Mouse (Mus musculus) gastrocnemius, adult 2 months (tissue): Measurements from ENCODE around the gene Psg26. TPM values are rescaled to one million over a fixed set of nuclear protein-coding genes. Genes with fewer than 3 reads are reported as not detected.
"Not testable (repeated sequence)": the region's sequence is repeated elsewhere in the genome, so short reads cannot be mapped to it uniquely, and the experiment has no call there.

Experiments
- DNase-seq: peaks from one replicate; pipeline ENCODE4 v3.0.0; 2022
- H3K27ac ChIP-seq: fragments of 200-600 bp; 2 replicates; pipeline ENCODE4 v1.8.1; 2022; ENCODE audit warnings: mild to moderate bottlenecking
- H3K4me3 ChIP-seq: fragments of 200-600 bp; 2 replicates; pipeline ENCODE4 v1.8.1; 2022; ENCODE audit warnings: mild to moderate bottlenecking, moderate library complexity
- CTCF ChIP-seq: fragments of 200-600 bp; IDR thresholded peaks from 2 replicates; pipeline ENCODE4 v1.8.1; 2022; ENCODE audit warnings: antibody characterized with exemption, mild to moderate bottlenecking, moderate library complexity
- intact Hi-C: fragments of 180-260 bp; cut with DNase I; formaldehyde crosslinking; loops from one replicate; pipeline ENCODE4 v1.15.1; 2025
- long read RNA-seq, 2 experiments: library from polyadenylated mRNA; stranded (forward); transcript quantifications; one replicate each; pipeline ENCODE4 v2.0.0; 2021
- total RNA-seq, 2 experiments: library from RNA; stranded (reverse); gene quantifications; 2 replicates each; pipeline ENCODE4 v1.2.3; 2021

Psg26 gene
- not detected for total RNA-seq
- long read RNA-seq, experiment 1 = 0 reads
- long read RNA-seq, experiment 2 = 0 reads

GRCm38 (mm10) chr7:18484077-18484476 lies at the start of gene Psg26:
TSS of gene Psg26 (minus strand) at chr7:18484177.
- no peak within 1 kb of the TSS for H3K4me3 ChIP-seq
- no peak for TF ChIP-seq CTCF
- no peak within 1 kb of the TSS for H3K27ac ChIP-seq
- intact Hi-C loops = no loop called here
- DNase-seq = no peak

- H3K27ac ChIP-seq = no peak overlapping the region
- DNase-seq = no peak
- H3K4me3 ChIP-seq = no peak overlapping the region
- intact Hi-C loops = no loop called here
- no peak for TF ChIP-seq CTCF
These were observed 49.4 kb upstream of the Psg26 start for GRCm38 (mm10) chr7:18533420-18533819.

GRCm38 (mm10) chr7:18532169-18532568 lies 48.2 kb upstream of the Psg26 start, which contains the start of gene Psg25:
TSS of gene Psg25 (minus strand) at chr7:18532269.
- no peak for TF ChIP-seq CTCF
- H3K4me3 ChIP-seq = no peak within 1 kb of the TSS
- intact Hi-C loops = no loop called here
- DNase-seq = no peak
- no peak within 1 kb of the TSS for H3K27ac ChIP-seq

- no peak overlapping the region for H3K4me3 ChIP-seq
- intact Hi-C loops = no loop called here
- DNase-seq = no peak
- no peak overlapping the region for H3K27ac ChIP-seq
- no peak for TF ChIP-seq CTCF
These were observed 40.7 kb upstream of the Psg26 start for GRCm38 (mm10) chr7:18524668-18525067.

GRCm38 (mm10) chr7:18512848-18513247 lies 28.9 kb upstream of the Psg26 start:
- intact Hi-C loops, DNase-seq, H3K4me3 ChIP-seq, H3K27ac ChIP-seq: not testable (repeated sequence)

- intact Hi-C loops, H3K27ac ChIP-seq, H3K4me3 ChIP-seq, DNase-seq: not testable (repeated sequence)
These were observed 28.4 kb upstream of the Psg26 start for GRCm38 (mm10) chr7:18512417-18512816.

GRCm38 (mm10) chr7:18511479-18511878 lies 27.5 kb upstream of the Psg26 start:
- H3K27ac ChIP-seq = no peak overlapping the region
- no peak overlapping the region for H3K4me3 ChIP-seq
- intact Hi-C loops = no loop called here
- no peak for TF ChIP-seq CTCF
- no peak for DNase-seq

- H3K4me3 ChIP-seq, intact Hi-C loops, H3K27ac ChIP-seq, DNase-seq: not testable (repeated sequence)
These were observed 52.0 kb downstream of the Psg26 start, which contains the start of gene Psg28 for GRCm38 (mm10) chr7:18431941-18432340. TSS of gene Psg28 (minus strand) at chr7:18432041.

Other genes starting within 250 kb of the Psg26 start
- not detected for gene Mill1, start 238.8 kb downstream of the Psg26 start, total RNA-seq
- not detected for gene Psg18, start 129.2 kb downstream of the Psg26 start, total RNA-seq
- gene Psg28, start 52.1 kb downstream of the Psg26 start, total RNA-seq = not detected
- not detected for gene Psg25, start 48.1 kb upstream of the Psg26 start, total RNA-seq
- not detected for gene Psg27, start 83.1 kb upstream of the Psg26 start, total RNA-seq
- not detected for gene Psg23, start 132.3 kb upstream of the Psg26 start, total RNA-seq
- gene Psg21, start 172.5 kb upstream of the Psg26 start, total RNA-seq = not detected
- gene Psg20, start 202.0 kb upstream of the Psg26 start, total RNA-seq = not detected
- gene Psg22, start 233.9 kb upstream of the Psg26 start, total RNA-seq = not detected